ENCODE assay signal across 20 mouse cellular contexts in the genomic region with DNA sequence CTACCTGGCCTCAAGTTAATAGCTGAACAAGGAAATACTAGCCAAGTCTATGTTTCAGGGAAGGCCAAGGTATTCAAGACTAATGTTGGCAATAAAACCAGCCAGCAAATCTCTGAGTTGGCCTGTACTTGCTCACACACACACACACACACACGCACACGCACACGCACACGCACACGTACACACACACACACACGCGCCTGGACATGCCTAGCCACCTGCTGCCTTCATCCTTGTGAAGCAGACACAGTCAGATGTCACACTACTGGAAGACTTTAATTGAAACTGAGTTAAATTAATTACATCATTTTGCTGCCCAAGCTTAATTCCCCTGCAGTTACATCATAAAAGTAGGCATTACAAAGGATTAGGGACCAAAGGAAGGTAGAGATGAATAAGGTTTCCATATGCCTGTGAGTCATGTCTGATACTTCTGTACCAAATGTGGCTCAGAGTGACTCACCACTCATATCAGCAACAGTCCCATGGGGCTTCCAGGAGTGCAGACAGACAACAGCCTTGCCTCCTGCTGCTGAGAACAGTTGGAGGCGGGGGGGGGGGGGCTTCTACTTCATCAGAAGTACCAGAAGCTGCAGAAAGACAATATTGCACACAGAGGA.
DNase-seq lines count a peak whose midpoint lies in the region; ATAC-seq and TF ChIP-seq lines count a peak whose summit lies in the region.
"Had no signal": no experiment of that assay in that cellular context is flagged by ENCODE, and none has a peak within 500 bp of the region (broad histone marks: within the 10 kb centered on the region; RNA-seq: fewer than 3 reads in every experiment).

No protein-coding gene starts in this region.

- no peaks in the 10 kb centered on the region for H3K4me1 ChIP-seq in intestine, postnatal 0 days (replicated peaks; ENCODE audit: control insufficient read depth, insufficient read depth, low read length)
- H3K4me1 ChIP-seq: heart, embryonic 15.5 days; megakaryocyte, embryonic 14.5 days had no signal

- no peaks in the 10 kb centered on the region for H3K27me3 ChIP-seq in intestine, postnatal 0 days (replicated peaks; ENCODE audit: control insufficient read depth, insufficient read depth, low read length)
- H3K27me3 ChIP-seq: heart, embryonic 15.5 days; megakaryocyte, embryonic 14.5 days had no signal

- no peak overlapping the region for H3K4me2 ChIP-seq in intestine, postnatal 0 days (replicated peaks; ENCODE audit: low read depth)
- H3K4me2 ChIP-seq: heart, embryonic 15.5 days had no signal

- no peaks in the 10 kb centered on the region for H3K9me3 ChIP-seq in intestine, postnatal 0 days (ENCODE audit: control insufficient read depth)
- H3K9me3 ChIP-seq: heart, embryonic 15.5 days had no signal

- ATAC-seq in frontal cortex, adult (ENCODE audit: low TSS enrichment), result peak; percentile 79
- no peak for ATAC-seq in intestine, postnatal 0 days

- no peaks in the 10 kb centered on the region for H3K36me3 ChIP-seq in intestine, postnatal 0 days (ENCODE audit: control insufficient read depth, insufficient read depth)
- H3K36me3 ChIP-seq: heart, embryonic 15.5 days had no signal

- no peak for DNase-seq in frontal cortex, postnatal 10 days (ENCODE audit: low spot score in 2 of 2)
- DNase-seq in 3T3-L1 (ENCODE audit: low read depth, low spot score), result peak; percentile 89
- DNase-seq in Muller cell, postnatal 12 days (ENCODE audit: inconsistent ontology term), result peak; percentile 74
- DNase-seq in fat pad, adult 2 months (ENCODE audit: extremely low read depth, low read depth, low spot score), result peak; percentile 62
- DNase-seq in adrenal gland, postnatal 25 days, result no peak
- DNase-seq: adrenal gland, postnatal 14 days; cerebellum, adult 18-20 months; cerebellum, postnatal 36 days; gastrocnemius, postnatal 25 days; kidney, adult 18-20 months; kidney, postnatal 10 days; left cerebral cortex, postnatal 4 days; liver; lung, postnatal 10 days; right cerebral cortex, postnatal 14 days had no signal

- TF ChIP-seq CTCF in intestine, postnatal 0 days (IDR thresholded peaks at IDR 0.05; ENCODE audit: low read depth), result no peak

- H3K27ac ChIP-seq in intestine, postnatal 0 days (ENCODE audit: low read depth, low read length), result no peak overlapping the region
- H3K27ac ChIP-seq: heart, embryonic 15.5 days; layer of hippocampus, adult 2 months had no signal

- 90% methylated on average over 8 of the region's 8 CpGs for WGBS in intestine, postnatal 0 days

- no peak overlapping the region for H3K4me3 ChIP-seq in intestine, postnatal 0 days (ENCODE audit: low read depth, low read length)
- H3K4me3 ChIP-seq: heart, embryonic 15.5 days; layer of hippocampus, adult 2 months; megakaryocyte, embryonic 14.5 days had no signal

- no peak overlapping the region for H3K9ac ChIP-seq in intestine, postnatal 0 days (ENCODE audit: low read depth, low read length)
- H3K9ac ChIP-seq: heart, embryonic 15.5 days had no signal

Comparison
In these comparisons a context has a peak if more than half of its experiments do, and no peak if none do; other contexts are left out.
1. DNase-seq: peak in 3T3-L1 (single experiment), Muller cell, postnatal 12 days (single experiment) and fat pad, adult 2 months (single experiment); none in frontal cortex, postnatal 10 days (0 of 2) and adrenal gland, postnatal 25 days (single experiment).